Mouse (Mus musculus) neural tube, embryonic 13.5 days (tissue): ENCODE data around the gene Il6ra. TPM values are rescaled to one million over a fixed set of nuclear protein-coding genes. Genes with fewer than 3 reads are reported as not detected.

ENCODE experiments used
- ATAC-seq: fragments of 200-750 bp; cut with Nextera tagmentation; 2 replicates; pipeline ENCODE4 v1.8.0; 2017; ENCODE audit warnings: low read depth, mild to moderate bottlenecking, moderate TSS enrichment, moderate library complexity
- H3K27ac ChIP-seq: fragments of 300-500 bp; sonication (generic); replicated peaks from 2 replicates; pipeline ENCODE4 v1.5.1; 2015; ENCODE audit warnings: moderate library complexity, mild to moderate bottlenecking, inconsistent platforms
- H3K27me3 ChIP-seq: fragments of 300-500 bp; sonication (generic); 2 replicates; pipeline ENCODE4 v1.6.1; 2015; ENCODE audit warnings: mild to moderate bottlenecking, inconsistent platforms
- H3K36me3 ChIP-seq: fragments of 300-500 bp; sonication (generic); 2 replicates; pipeline ENCODE4 v1.6.1; 2015; ENCODE audit warnings: mild to moderate bottlenecking, inconsistent platforms
- H3K4me1 ChIP-seq: fragments of 300-500 bp; sonication (generic); replicated peaks from 2 replicates; pipeline ENCODE4 v1.6.1; 2015; ENCODE audit warnings: inconsistent platforms
- H3K4me2 ChIP-seq: fragments of 300-500 bp; sonication (generic); 2 replicates; pipeline ENCODE4 v1.6.1; 2015; ENCODE audit warnings: inconsistent platforms, mild to moderate bottlenecking, moderate library complexity
- H3K4me3 ChIP-seq: fragments of 300-500 bp; sonication (generic); 2 replicates; pipeline ENCODE4 v1.5.1; 2015; ENCODE audit warnings: mild to moderate bottlenecking, inconsistent platforms
- H3K9ac ChIP-seq: fragments of 300-500 bp; sonication (generic); 2 replicates; pipeline ENCODE4 v1.6.1; 2015; ENCODE audit warnings: moderate library complexity, mild to moderate bottlenecking, inconsistent platforms
- H3K9me3 ChIP-seq: fragments of 300-500 bp; sonication (generic); 2 replicates; pipeline ENCODE4 v1.6.1; 2016; ENCODE audit warnings: inconsistent platforms
- WGBS: fragments of 180-500 bp; shearing (Covaris S2); methylation state at CpG from one replicate; pipeline ENCODE4 v1.1.7; 2015; 5-methylcytosine and 5-hydroxymethylcytosine counted together
- polyA plus RNA-seq: library from polyadenylated mRNA; unstranded; fragments of >200 nt; fragmentation: Nextera tagmentation; extraction: Ambion mirVana; gene quantifications from 2 replicates; pipeline ENCODE4 v1.2.1, GENCODE M21; 2015

Il6ra gene
- polyA plus RNA-seq, 1 experiment from 2014 or later, result 0.96 TPM

DNA sequence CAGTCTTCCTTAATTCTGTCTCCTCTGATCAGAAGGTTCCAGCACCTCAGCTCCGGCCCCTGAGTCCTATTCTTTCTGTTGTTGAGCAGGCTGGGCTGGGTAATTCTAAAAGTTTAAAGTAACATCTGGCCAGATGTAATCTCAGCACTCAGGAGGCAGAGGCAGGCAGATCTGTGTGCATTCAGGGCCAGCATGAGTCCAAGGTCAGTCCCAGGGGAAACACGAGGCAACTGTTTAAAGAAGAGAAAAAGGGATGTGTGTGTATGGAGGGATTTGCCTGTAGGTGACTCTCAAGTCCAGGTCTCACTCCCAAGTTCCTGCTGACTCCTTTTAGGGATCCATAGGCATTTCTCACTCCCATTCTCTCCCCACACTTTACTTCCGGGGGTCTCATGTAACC, 5.2 kb downstream of the Il6ra start:
- Histone ChIP-seq H3K4me3 (no peak overlapping the region), H3K27ac (no peak overlapping the region), H3K9me3 (no peaks in the 10 kb centered on the region), H3K4me1 (peaks cover 6% of the 10 kb centered on the region; the same call in 1 of the 2 replicates), H3K27me3 (peaks cover 23% of the 10 kb centered on the region), H3K4me2 (no peak overlapping the region), H3K36me3 (no peaks in the 10 kb centered on the region), H3K9ac (no peak overlapping the region)
- WGBS, result 86% methylated on average over 3 of the region's 3 CpGs
- no peak for ATAC-seq

DNA sequence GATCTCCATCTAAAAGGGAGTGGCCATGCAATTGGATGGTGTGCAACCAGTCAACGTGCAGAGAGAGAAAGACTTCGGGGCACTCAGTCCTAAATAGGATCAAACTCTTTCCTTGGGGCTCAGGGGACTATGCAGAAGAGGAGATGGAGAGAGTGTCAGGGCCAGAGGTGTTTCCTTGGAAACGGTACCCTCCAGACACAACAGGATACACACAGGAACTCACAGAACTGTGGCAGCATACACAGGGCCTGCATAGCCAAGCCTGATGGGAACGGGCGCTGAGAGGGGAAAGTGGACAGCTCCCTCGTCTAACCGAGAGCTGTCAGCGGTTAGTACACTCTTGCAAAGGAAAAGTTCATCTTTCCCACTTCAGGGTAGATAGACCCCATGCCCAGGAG, 13.5 kb downstream of the Il6ra start:
- 74% methylated on average over 8 of the region's 8 CpGs for WGBS
- no peak overlapping the region for H3K4me3 ChIP-seq
- ATAC-seq, result no peak
- no peak overlapping the region for H3K9ac ChIP-seq
- no peak overlapping the region for H3K27ac ChIP-seq
- H3K36me3 ChIP-seq, result no peaks in the 10 kb centered on the region
- peaks cover 11% of the 10 kb centered on the region; the same call in 1 of the 2 replicates for H3K4me1 ChIP-seq
- H3K9me3 ChIP-seq, result no peaks in the 10 kb centered on the region
- no peaks in the 10 kb centered on the region for H3K27me3 ChIP-seq
- H3K4me2 ChIP-seq, result no peak overlapping the region

DNA sequence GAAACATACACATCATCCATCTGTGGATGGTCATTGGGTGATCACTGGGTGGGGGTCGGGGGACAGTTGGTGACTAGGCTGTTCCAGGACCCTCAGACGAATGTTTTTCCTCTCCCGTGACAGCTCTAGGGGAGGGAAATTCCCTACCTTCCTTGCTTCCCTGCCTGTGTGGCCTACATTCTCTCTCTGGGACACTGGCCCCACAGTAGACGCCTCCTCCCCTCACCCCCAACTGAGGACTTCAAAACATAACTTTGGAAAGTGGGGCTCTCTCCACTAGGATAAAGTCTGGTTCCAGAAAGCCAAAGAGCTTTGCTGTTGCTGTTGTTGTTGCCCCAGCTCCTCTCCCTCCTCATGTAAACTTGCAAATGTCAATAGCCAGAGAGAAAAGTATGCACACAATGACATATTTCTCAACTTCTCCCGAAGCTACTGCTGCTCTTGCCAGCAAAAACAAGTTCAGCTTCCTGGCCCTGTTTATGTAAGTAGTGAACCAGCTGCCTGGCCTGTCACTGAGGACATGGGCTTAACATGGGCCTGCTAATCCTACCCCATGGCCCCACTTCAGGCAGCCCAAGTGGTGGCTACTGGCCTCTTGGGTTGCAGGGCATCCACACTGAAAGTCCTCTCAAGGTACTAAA, 14.0 kb downstream of the Il6ra start:
- H3K27ac ChIP-seq, result no peak overlapping the region
- peaks cover 11% of the 10 kb centered on the region; the same call in 1 of the 2 replicates for H3K4me1 ChIP-seq
- H3K4me3 ChIP-seq, result no peak overlapping the region
- WGBS, result 68% methylated on average over 5 of the region's 5 CpGs
- no peaks in the 10 kb centered on the region for H3K27me3 ChIP-seq
- no peak for ATAC-seq
- H3K9ac ChIP-seq, result no peak overlapping the region
- no peaks in the 10 kb centered on the region for H3K36me3 ChIP-seq
- H3K4me2 ChIP-seq, result no peak overlapping the region
- no peaks in the 10 kb centered on the region for H3K9me3 ChIP-seq

DNA sequence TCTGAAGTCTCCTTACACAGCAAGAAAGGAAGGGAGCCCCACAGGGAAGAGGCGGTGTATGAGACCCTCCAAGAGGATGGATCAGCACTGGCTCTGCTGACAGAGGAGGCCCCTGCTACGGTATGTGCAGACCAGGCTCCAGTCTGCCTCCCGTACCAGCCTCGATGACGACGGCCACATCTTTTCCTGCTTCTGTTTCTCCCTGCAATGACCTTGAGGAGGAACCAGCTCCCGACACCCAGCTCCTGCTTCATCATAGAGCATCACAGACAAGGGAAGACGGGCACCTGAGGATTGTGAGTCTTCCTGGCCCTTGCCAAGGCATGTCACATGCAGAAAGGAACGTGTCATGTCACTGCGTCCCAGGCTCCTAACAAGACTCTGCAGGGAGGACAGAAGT, 15.0 kb downstream of the Il6ra start:
- Histone ChIP-seq H3K9ac (no peak overlapping the region), H3K9me3 (no peaks in the 10 kb centered on the region), H3K27ac (no peak overlapping the region), H3K4me2 (no peak overlapping the region), H3K27me3 (no peaks in the 10 kb centered on the region), H3K36me3 (no peaks in the 10 kb centered on the region), H3K4me1 (peaks cover 11% of the 10 kb centered on the region; the same call in 1 of the 2 replicates), H3K4me3 (no peak overlapping the region)
- no peak for ATAC-seq
- 76% methylated on average over 10 of the region's 10 CpGs for WGBS

DNA sequence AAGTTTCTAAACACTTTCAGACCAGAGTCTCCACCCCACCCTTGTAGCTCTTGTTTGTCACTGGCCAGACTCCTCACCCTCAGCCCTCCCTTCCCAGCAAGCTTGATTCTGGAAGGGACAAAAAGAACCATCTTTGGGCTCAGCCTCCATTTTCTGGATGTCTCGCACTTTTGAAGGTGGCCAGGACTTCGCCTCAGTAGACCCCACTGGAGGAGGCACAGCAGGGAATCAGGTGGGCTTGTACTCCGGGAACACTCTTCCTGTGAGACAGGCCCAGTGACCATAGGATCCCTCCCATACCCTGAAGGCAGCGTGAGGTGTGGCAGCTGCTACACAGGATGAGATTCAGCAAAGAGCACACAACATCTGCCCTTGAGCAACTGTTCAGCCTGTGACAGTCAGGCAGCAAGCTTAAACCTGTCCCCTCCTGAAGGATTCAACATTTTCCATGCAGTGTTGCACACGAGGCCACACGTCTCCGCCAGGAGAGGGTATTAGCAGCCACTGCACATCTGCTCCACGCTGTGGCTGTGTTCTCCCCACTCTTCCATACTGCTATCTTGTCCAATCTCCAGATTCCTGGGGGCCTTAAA, 15.7 kb downstream of the Il6ra start:
- Histone ChIP-seq H3K36me3 (no peaks in the 10 kb centered on the region), H3K9me3 (no peaks in the 10 kb centered on the region), H3K27ac (no peak overlapping the region), H3K4me3 (no peak overlapping the region), H3K9ac (no peak overlapping the region), H3K27me3 (no peaks in the 10 kb centered on the region), H3K4me1 (peaks cover 11% of the 10 kb centered on the region; the same call in 1 of the 2 replicates), H3K4me2 (no peak overlapping the region)
- ATAC-seq, result no peak
- WGBS, result 61% methylated on average over 8 of the region's 8 CpGs

DNA sequence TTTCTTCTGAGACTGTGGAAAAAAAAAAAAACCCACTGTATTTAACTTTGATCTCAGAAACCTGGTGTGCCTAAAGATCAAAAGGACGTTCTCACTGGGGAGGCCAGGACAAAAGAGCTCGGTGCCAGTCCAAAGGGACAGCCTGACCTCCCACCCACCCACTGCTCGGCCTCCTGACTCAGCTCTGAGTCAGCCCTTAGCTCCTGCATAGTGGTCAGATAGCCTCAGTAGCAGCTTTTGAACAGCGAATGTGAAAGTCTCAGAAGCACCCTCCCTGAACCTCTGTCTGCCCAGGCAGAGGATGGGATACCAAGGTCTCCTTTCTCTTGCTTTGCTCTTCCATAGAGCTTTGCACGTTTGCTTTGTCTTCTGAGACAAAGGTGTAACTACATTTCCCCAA, 16.4 kb downstream of the Il6ra start:
- H3K9ac ChIP-seq, result no peak overlapping the region
- H3K4me2 ChIP-seq, result no peak overlapping the region
- H3K9me3 ChIP-seq, result no peaks in the 10 kb centered on the region
- peaks cover 11% of the 10 kb centered on the region; the same call in 1 of the 2 replicates for H3K4me1 ChIP-seq
- H3K36me3 ChIP-seq, result no peaks in the 10 kb centered on the region
- WGBS, result 8% methylated on average over 5 of the region's 5 CpGs
- no peak overlapping the region for H3K27ac ChIP-seq
- no peaks in the 10 kb centered on the region for H3K27me3 ChIP-seq
- ATAC-seq, result no peak
- H3K4me3 ChIP-seq, result no peak overlapping the region

DNA sequence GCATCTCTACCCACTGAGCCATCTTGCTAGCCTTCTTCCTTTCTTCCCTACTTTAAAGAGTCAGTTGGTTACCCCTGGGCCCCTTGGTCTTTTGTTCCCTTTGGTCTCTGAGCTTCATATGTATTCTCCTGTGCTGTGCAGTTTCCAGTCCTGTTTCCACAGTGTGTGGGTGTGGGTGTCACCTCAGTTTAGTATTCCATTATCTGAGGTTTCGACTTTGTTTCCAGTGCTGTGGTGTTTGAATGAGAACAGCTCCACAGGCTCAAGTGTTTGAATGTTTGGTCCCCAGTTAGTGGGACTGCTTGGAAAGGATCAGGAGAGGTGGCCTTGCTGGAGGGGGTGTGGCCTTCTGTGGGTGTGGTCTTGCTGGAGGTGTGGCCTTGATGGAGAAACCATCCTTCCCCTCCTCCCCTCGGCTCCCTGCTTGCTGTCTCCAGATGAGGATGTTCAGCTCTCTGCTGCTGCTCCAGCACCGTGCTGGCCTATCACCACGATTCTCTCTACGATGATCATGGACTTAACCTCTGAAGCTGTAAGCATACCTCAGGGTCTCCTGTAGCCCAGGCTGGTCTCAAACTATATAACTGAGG, 20.4 kb downstream of the Il6ra start:
- Histone ChIP-seq H3K4me1 (peaks cover 11% of the 10 kb centered on the region; the same call in 1 of the 2 replicates), H3K9me3 (no peaks in the 10 kb centered on the region), H3K27me3 (no peaks in the 10 kb centered on the region), H3K4me3 (no peak overlapping the region), H3K36me3 (no peaks in the 10 kb centered on the region), H3K27ac (no peak overlapping the region), H3K9ac (no peak overlapping the region), H3K4me2 (no peak overlapping the region)
- no peak for ATAC-seq
- WGBS, result 86% methylated on average over 5 of the region's 5 CpGs

DNA sequence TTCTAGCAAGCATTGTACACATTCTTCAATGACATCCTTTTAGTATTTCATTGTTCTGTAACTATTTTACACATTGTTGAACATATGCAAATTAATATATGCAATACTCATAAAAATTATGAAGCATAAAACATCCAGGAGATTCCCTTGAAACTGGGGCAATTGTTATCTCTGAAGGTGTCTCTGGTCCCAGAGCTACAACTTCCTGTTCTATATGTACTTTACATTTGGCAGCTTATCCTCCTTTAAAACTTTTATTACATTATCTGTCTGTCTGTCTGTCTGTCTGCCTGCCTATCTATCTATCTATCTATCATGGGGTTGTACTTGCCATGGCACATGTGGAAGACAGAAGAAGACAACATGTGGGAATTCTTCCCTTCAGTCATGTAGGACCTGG, 21.3 kb downstream of the Il6ra start:
- H3K4me3 ChIP-seq, result no peak overlapping the region
- no peaks in the 10 kb centered on the region for H3K36me3 ChIP-seq
- no peak overlapping the region for H3K4me2 ChIP-seq
- H3K27me3 ChIP-seq, result no peaks in the 10 kb centered on the region
- ATAC-seq, result no peak
- no peaks in the 10 kb centered on the region for H3K9me3 ChIP-seq
- no peak overlapping the region for H3K9ac ChIP-seq
- 0 out of 2 replicates have a peak, but pooled peaks cover 5% of the 10 kb centered on the region for H3K4me1 ChIP-seq
- no peak overlapping the region for H3K27ac ChIP-seq

DNA sequence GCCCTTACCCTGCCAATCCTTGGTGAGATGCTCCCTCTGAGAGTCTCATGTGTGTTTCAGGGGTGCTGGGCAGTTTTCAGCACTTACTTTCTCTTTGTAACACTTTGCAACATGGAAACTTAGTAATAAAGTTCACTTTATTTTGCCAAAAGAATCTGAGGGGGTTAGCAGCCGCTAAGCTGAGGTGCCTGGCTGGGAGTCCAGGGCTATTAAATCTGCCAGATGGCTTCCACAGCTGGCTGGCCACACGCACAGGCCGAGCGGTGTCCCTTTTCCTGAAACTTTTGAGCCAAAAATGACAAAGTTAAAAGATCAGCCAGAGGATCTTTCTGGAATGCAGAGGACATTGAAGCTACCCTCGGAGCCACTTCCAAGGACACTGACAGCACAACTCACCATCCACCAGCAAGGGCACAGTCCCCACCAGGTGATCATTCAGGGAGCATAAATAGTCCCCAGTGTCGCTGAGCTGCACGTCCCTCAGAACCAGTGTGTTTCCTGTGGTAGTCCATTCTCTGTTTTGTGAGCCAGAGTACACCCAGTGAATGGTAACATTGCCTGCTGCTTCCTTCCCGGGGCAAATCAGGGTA, 23.1 kb downstream of the Il6ra start:
- Histone ChIP-seq H3K4me1 (no peaks in the 10 kb centered on the region), H3K27ac (no peak overlapping the region), H3K4me3 (no peak overlapping the region), H3K36me3 (no peaks in the 10 kb centered on the region), H3K27me3 (no peaks in the 10 kb centered on the region), H3K9ac (no peak overlapping the region), H3K4me2 (no peak overlapping the region), H3K9me3 (no peaks in the 10 kb centered on the region)
- ATAC-seq, result no peak
- WGBS, result 67% methylated on average over 8 of the region's 8 CpGs

DNA sequence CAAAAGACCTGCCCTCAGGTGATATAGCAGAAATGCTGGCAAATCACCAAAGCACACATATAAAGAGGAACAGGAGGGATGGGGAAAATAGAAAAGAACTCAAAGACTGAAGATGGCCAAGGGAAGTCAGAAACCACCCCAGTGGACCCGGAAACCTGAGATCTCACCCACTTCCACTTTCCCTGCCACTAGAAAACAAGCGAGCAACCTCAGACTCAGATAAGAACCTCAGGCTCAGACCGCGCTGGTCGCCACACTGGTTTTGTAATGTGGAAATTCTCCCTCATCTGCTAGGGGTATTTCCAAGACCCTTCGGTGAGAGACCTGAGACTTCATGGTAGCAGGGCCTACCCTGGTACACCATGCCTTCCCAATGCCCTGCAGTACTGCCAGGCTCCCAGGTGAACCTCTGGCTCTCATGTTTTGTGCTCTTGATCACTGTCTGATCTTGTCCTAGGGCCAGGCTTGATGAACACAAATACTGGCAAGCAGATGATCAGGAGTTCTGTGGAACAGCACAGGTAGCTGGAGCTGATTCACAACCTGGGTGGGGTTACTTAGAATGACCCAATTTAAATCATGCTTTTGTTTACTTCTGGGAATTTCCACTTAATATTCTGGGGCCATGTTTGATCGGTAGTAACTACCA, 25.3 kb downstream of the Il6ra start:
- H3K36me3 ChIP-seq, result no peaks in the 10 kb centered on the region
- H3K27me3 ChIP-seq, result no peaks in the 10 kb centered on the region
- H3K27ac ChIP-seq, result no peak overlapping the region
- no peak for ATAC-seq
- H3K9me3 ChIP-seq, result no peaks in the 10 kb centered on the region
- 91% methylated on average over 7 of the region's 7 CpGs for whole genome bisulfite sequencing
- no peak overlapping the region for H3K4me2 ChIP-seq
- no peak overlapping the region for H3K4me3 ChIP-seq
- H3K9ac ChIP-seq, result no peak overlapping the region
- no peaks in the 10 kb centered on the region for H3K4me1 ChIP-seq

DNA sequence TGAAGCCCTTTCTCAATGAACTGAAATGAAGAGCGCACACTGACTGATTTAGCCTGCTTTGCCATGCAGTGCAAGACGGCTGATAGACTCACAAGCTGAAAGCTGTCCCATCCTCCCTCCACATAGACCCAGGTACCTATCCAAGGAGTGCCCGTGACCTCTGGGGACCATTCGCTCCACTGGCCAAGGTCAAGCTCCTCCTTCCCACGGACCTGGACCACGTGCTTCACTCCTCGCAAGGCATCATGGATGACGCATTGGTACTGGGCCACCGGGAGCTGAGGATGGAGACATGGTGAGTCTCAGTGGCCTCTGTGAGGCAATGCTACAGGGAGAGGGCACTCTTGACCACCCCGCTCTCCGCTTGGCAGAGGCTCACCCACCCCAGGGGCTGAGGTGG, 27.2 kb downstream of the Il6ra start:
- ATAC-seq, result no peak
- no peak overlapping the region for H3K4me2 ChIP-seq
- no peak overlapping the region for H3K9ac ChIP-seq
- no peak overlapping the region for H3K4me3 ChIP-seq
- H3K4me1 ChIP-seq, result no peaks in the 10 kb centered on the region
- H3K27me3 ChIP-seq, result no peaks in the 10 kb centered on the region
- H3K36me3 ChIP-seq, result no peaks in the 10 kb centered on the region
- no peaks in the 10 kb centered on the region for H3K9me3 ChIP-seq
- H3K27ac ChIP-seq, result no peak overlapping the region
- 95% methylated on average over 11 of the region's 11 CpGs for WGBS

DNA sequence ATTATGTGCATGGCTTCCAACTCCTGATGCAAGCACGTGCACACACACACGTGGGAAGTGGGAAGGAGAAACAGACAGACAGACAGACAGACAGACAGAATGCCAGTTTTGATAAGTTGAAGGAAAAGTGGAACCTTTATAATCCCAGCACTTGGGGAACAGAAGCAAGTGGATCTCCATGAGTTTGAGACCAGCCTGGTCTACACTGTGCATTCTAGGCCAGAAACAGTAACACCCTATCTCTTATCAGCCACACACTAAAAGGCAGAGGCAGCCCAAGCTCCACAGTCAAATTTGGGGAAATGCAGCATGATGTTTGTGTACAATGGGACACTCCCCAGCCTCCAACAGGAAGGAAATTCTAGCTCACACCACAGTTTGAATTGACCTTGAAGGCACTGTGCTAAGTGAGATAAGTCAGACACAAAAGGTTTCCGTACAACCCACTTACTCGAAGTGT, 29.4 kb downstream of the Il6ra start:
- H3K27ac ChIP-seq, result no peak overlapping the region
- WGBS, result 93% methylated on average over 4 of the region's 4 CpGs
- H3K27me3 ChIP-seq, result no peaks in the 10 kb centered on the region
- no peak overlapping the region for H3K4me2 ChIP-seq
- H3K9me3 ChIP-seq, result no peaks in the 10 kb centered on the region
- no peaks in the 10 kb centered on the region for H3K4me1 ChIP-seq
- no peak overlapping the region for H3K9ac ChIP-seq
- H3K4me3 ChIP-seq, result no peak overlapping the region
- no peak for ATAC-seq
- no peaks in the 10 kb centered on the region for H3K36me3 ChIP-seq
